Mouse (Mus musculus) stomach, postnatal 0 days (tissue): ENCODE measurements around the gene Tmem200a.

ENCODE experiments used
- CTCF ChIP-seq: IDR thresholded peaks from 2 replicates; pipeline ENCODE4 v1.5.1; 2016; ENCODE audit warnings: antibody characterized with exemption, low read depth, mild to moderate bottlenecking, moderate library complexity
- EP300 ChIP-seq: optimal IDR thresholded peaks from 2 replicates; pipeline ENCODE3; 2016; ENCODE audit warnings: antibody characterized with exemption

DNA sequence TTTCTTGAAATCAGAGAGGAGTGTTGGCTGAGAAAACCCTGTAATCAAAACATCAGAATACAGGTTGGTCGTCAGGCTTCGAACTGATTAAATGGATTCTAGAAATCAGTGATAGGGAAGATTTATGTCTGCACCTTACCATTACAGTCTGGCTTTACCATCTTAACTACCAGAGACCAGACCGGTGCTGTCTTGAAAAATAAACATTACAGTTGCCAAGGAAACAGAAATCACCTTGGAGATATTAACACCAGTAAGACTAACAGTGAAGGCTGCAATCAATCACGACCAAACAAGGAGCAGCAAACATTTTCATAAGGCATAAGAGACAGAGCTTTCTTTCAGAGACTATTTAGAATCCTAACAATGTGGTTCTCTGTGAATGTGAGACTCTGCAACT lies 116.0 kb downstream of the Tmem200a start:
- TF ChIP-seq CTCF: no peak
- TF ChIP-seq EP300: no peak
